Mouse (Mus musculus): Measurements from ENCODE around the gene Ppil3. TPM values are rescaled to one million over a fixed set of nuclear protein-coding genes. Genes with fewer than 3 reads are reported as not detected.

Ppil3 gene
- total RNA-seq, 2 experiments from 2014 or later, result 25.2 to 25.9 TPM

- no peak for DNase-seq (ENCODE audit: low spot score in 2 of 2)
These were observed 35.1 kb downstream of the Ppil3 start for GRCm38 (mm10) chr1:58410198-58410588.

DNA sequence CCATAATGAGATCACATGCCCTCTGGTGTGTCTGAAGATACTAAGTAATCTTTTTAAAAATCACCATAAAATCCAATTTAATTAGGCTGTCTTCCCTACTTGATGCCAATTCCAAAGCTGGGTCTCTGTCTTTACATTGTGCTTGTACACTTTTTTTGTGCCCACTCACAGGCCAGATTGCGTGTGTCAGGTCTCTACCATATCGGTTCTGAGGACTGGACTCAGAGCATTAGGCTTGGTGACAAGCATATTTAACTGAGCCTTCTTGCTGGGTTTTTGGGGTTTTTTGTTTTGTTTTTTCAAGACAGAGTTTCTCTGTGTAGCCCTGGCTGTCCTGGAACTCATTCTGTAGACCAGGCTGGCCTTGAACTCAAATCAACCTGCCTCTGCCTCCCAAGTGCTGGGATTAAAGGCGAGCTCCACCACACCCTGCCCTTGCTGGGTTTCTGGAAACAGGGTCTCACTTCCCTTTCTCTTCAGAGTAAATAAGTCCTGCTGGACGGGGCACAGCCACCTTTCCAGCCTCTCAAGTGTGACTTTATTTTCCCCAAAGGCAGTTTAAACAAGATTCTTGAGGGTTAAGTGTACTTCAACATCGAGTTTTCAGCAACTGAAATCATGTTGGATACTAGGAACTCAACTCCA, 35.6 kb downstream of the Ppil3 start:
- no peak for DNase-seq (ENCODE audit: low spot score in 2 of 2)

DNA sequence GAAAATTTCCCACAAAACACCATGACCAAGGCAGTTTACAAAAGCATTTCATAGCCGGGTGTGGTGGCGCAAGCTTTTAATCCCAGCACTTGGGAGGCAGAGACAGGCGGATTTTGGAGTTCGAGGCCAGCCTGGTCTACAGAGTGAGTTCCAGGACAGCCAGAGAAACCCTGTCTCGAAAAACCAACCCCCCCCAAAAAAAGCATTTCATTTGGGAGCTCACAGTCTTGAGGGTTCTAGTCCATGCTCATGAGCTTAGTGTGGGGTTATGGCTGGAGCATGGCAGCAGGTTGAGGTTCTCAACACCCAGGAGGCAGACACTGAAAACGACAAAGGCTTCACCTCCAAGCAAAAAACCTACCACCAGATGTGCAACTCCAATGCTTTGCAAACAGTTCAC, 37.1 kb downstream of the Ppil3 start:
- DNase-seq (ENCODE audit: low spot score in 2 of 2), result no peak

DNA sequence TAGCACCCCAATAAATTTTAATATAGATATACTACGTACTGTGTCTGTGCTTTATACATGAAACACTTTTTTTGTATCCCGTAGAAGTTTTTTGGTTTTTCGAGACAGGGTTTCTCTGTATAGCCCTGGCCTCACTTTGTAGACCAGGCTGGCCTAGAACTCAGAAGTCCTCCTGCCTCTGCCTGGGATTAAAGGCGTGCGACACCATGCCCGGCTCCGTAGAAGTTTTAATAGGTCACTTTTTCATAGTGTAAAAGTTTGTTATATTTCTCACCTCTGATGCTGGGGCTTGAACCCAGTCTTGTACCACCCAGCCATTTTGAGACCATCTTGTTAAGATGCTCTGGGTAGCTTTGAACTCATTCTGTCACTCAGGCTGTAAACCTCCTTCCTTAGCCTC, 38.0 kb downstream of the Ppil3 start:
- DNase-seq (ENCODE audit: low spot score in 2 of 2), result no peak

DNA sequence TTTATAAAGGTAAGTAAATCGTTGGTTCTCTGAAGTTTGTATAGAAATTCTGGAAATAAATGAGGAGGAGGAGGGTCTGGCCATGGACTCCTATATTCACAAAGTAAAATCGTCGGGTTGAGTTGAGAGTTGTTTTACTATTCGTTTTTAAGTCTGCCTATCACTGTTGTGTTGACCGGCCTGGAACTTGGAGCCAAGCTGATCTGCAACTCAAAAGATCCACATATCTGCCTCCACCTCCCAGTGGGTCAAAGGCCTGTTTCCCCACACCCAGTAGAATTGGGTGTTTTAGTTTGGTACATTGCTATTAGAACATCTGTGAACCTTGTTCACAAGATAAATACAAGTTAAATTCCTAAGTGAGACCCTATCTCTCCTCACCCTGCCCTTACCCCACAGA, 41.5 kb downstream of the Ppil3 start:
- DNase-seq (ENCODE audit: low spot score in 2 of 2), result no peak

GRCm38 (mm10) chr1:58401396-58401795, 43.9 kb downstream of the Ppil3 start:
- DNase-seq (ENCODE audit: low spot score in 2 of 2), result no peak

- no peak for DNase-seq (ENCODE audit: low spot score in 2 of 2)
These were observed 47.6 kb downstream of the Ppil3 start for GRCm38 (mm10) chr1:58397731-58398130.

- no peak for DNase-seq (ENCODE audit: low spot score in 2 of 2)
These were observed 49.1 kb downstream of the Ppil3 start for GRCm38 (mm10) chr1:58396179-58396578.

- no peak for DNase-seq (ENCODE audit: low spot score in 2 of 2)
These were observed 49.9 kb downstream of the Ppil3 start for GRCm38 (mm10) chr1:58395341-58395740.

- DNase-seq (ENCODE audit: low spot score in 2 of 2), result peak in 1 of 2 experiments; percentile 44
These were observed 51.7 kb downstream of the Ppil3 start for GRCm38 (mm10) chr1:58393284-58394195.

- peak; percentile 88 to 94 for DNase-seq (ENCODE audit: low spot score in 2 of 2)
These were observed 52.5 kb downstream of the Ppil3 start, which contains the start of gene Bzw1 for GRCm38 (mm10) chr1:58392652-58393283. TSS of gene Bzw1 (plus strand) at chr1:58392898.

DNA sequence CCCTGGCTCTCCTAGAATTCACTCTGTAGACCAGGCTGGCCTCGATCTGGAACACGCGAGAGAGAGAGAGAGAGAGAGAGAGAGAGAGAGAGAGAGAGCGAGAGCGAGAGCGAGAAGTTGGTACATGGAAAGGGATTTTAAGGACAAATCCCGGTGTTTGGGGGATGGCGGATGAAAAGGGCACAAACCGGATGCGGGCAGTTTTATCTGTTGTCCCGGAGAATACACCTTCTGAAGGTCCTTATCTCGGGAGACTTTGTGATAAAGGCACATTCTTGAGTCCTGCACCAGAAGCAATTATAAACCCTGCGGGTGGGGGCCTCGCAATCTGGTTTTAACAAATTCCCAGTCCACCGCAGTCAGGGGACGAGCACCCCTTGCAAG, 53.0 kb downstream of the Ppil3 start:
- DNase-seq (ENCODE audit: low spot score in 2 of 2), result no peak

- no peak for DNase-seq (ENCODE audit: low spot score in 2 of 2)
These were observed 53.6 kb downstream of the Ppil3 start for GRCm38 (mm10) chr1:58391421-58392267.

DNA sequence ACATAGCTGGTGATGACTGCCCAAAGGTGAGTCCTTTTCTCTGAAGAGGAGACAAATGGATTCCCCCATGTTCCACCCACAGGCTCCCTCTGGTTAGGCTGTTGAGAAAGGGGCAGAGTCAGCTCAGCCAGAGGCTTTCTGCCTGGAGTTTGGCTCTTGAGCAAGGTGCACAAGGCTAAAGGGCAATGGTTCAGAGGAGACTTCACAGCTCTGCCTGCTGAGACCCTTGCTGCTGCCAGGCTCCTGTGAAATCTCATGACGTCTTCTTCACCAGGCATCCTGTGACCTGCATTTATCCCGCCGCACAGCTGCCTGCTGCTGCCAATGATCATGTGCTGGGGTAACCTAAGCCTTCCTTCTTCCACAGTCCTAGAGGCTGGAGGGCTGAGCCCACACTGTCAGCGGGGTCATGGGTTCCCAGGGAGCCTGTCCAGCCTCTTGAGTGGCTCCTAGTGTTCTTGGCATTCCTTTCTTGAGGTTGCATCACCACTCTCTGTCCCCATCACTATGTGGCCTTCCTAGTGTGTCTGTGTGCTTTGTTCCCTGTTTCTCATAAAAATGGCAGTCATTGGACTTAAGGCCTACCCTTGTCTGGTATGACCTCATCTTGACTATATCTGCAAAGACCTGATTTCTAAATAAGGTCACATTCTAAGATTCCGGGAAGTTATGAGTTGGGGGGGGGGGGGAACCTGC, 62.6 kb downstream of the Ppil3 start:
- no peak for DNase-seq (ENCODE audit: low spot score in 2 of 2)

Other genes with a start within 250 kb of the Ppil3 start
- 1 to 10 TPM; 1.2 to 1.5 TPM for gene Aox4, start 235.1 kb downstream of the Ppil3 start, total RNA-seq (2021)
- gene Aox2, start 167.2 kb downstream of the Ppil3 start, total RNA-seq (2021), result not detected
- 100 to 1,000 TPM; 109 to 114 TPM for gene Bzw1, start 52.6 kb downstream of the Ppil3 start, total RNA-seq (2021)
- gene Clk1, start 21.4 kb downstream of the Ppil3 start, total RNA-seq (2021), result 100 to 1,000 TPM; 144 to 166 TPM
- gene Nif3l1, start 335 bp downstream of the Ppil3 start, total RNA-seq (2021), result 10 to 100 TPM; 18.5 to 23.2 TPM
- 10 to 100 TPM; 24.1 to 27.1 TPM for gene Orc2, start 59.6 kb upstream of the Ppil3 start, total RNA-seq (2021)
- 100 to 1,000 TPM; 132 to 154 TPM for gene Fam126b, start 140.8 kb upstream of the Ppil3 start, total RNA-seq (2021)
- 100 to 1,000 TPM; 117 to 121 TPM for gene Ndufb3, start 140.9 kb upstream of the Ppil3 start, total RNA-seq (2021)

Measured in layer of hippocampus, adult 18-20 months (tissue).